Mouse (Mus musculus) forebrain, embryonic 13.5 days (tissue): Measurements from ENCODE around the gene Cyb561a3. TPM values are rescaled to one million over a fixed set of nuclear protein-coding genes. Genes with fewer than 3 reads are reported as not detected.
"Not testable (repeated sequence)": the region's sequence is repeated elsewhere in the genome, so short reads cannot be mapped to it uniquely, and the experiment has no call there.

ENCODE experiments used
- ATAC-seq: fragments of 200-750 bp; cut with Nextera tagmentation; 2 replicates; pipeline ENCODE4 v1.8.0; 2017
- H3K27ac ChIP-seq: fragments of 300-500 bp; sonication (generic); 2 replicates; pipeline ENCODE4 v1.5.1; 2015; ENCODE audit warnings: inconsistent platforms, mild to moderate bottlenecking, moderate library complexity
- H3K27me3 ChIP-seq: fragments of 300-500 bp; sonication (generic); 2 replicates; pipeline ENCODE4 v1.6.1; 2015; ENCODE audit warnings: mild to moderate bottlenecking, inconsistent platforms
- H3K36me3 ChIP-seq: fragments of 300-500 bp; sonication (generic); 2 replicates; pipeline ENCODE4 v1.6.1; 2015; ENCODE audit warnings: mild to moderate bottlenecking, inconsistent platforms; ENCODE audit not compliant: poor library complexity, severe bottlenecking
- H3K4me1 ChIP-seq: fragments of 300-500 bp; sonication (generic); 2 replicates; pipeline ENCODE4 v1.6.1; 2015; ENCODE audit warnings: inconsistent platforms
- H3K4me2 ChIP-seq: fragments of 300-500 bp; sonication (generic); 2 replicates; pipeline ENCODE4 v1.6.1; 2015; ENCODE audit warnings: inconsistent platforms, mild to moderate bottlenecking, moderate library complexity
- H3K4me3 ChIP-seq: fragments of 300-500 bp; sonication (generic); 2 replicates; pipeline ENCODE4 v1.5.1; 2015; ENCODE audit warnings: mild to moderate bottlenecking, inconsistent platforms
- H3K9ac ChIP-seq: fragments of 300-500 bp; sonication (generic); 2 replicates; pipeline ENCODE4 v1.6.1; 2015; ENCODE audit warnings: mild to moderate bottlenecking, inconsistent platforms
- H3K9me3 ChIP-seq: fragments of 300-500 bp; sonication (generic); replicated peaks from 2 replicates; pipeline ENCODE4 v1.6.1; 2016; ENCODE audit warnings: inconsistent platforms
- WGBS: fragments of 180-500 bp; shearing (Covaris S2); methylation state at CpG from one replicate; pipeline ENCODE4 v1.1.7; 2015; 5-methylcytosine and 5-hydroxymethylcytosine counted together
- polyA plus RNA-seq: library from polyadenylated mRNA; unstranded; fragments of >200 nt; fragmentation: Nextera tagmentation; extraction: Ambion mirVana; gene quantifications from 2 replicates; pipeline ENCODE4 v1.2.1, GENCODE M21; 2015

Gene Cyb561a3
- 14.3 and 15.5 TPM in 2 replicates for polyA plus RNA-seq

GRCm38 (mm10) chr19:10576690-10577561, at the start of gene Cyb561a3, which contains the start of gene Tmem138:
Gene Cyb561a3 (plus strand): TSS chr19:10577172.
Gene Tmem138 (minus strand): TSS chr19:10577362.
- Histone ChIP-seq H3K27me3 (no peaks in the 10 kb centered on the region), H3K36me3 (peaks cover 33% of the 10 kb centered on the region), H3K4me1 (peaks cover 29% of the 10 kb centered on the region), H3K9ac (peak within 1 kb of the TSS; percentile 80), H3K9me3 (no peaks in the 10 kb centered on the region), H3K4me2 (peak within 1 kb of the TSS; percentile 82), H3K27ac (peak within 1 kb of the TSS; percentile 87), H3K4me3 (peak within 1 kb of the TSS; percentile 64)
- ATAC-seq = peak; percentile 97
- under 1% methylated on average over 44 of the region's 44 CpGs for WGBS

- Histone ChIP-seq H3K4me1 (peaks cover 21% of the 10 kb centered on the region), H3K27me3 (no peaks in the 10 kb centered on the region), H3K9me3 (no peaks in the 10 kb centered on the region), H3K36me3 (peaks cover 65% of the 10 kb centered on the region), H3K4me3 (no peak overlapping the region), H3K27ac (no peak overlapping the region), H3K4me2 (no peak overlapping the region), H3K9ac (no peak overlapping the region)
- ATAC-seq = no peak
- 89% methylated on average over 1 of the region's 1 CpGs for WGBS
Observed at GRCm38 (mm10) chr19:10530082-10530481, 46.9 kb upstream of the Cyb561a3 start.

GRCm38 (mm10) chr19:10539454-10539853, 37.5 kb upstream of the Cyb561a3 start:
- H3K4me2 ChIP-seq = no peak overlapping the region
- no peaks in the 10 kb centered on the region for H3K27me3 ChIP-seq
- no peak for ATAC-seq
- H3K9me3 ChIP-seq = no peaks in the 10 kb centered on the region
- whole genome bisulfite sequencing = 97% methylated on average over 5 of the region's 5 CpGs
- peaks cover 89% of the 10 kb centered on the region for H3K36me3 ChIP-seq
- no peak overlapping the region for H3K27ac ChIP-seq
- no peaks in the 10 kb centered on the region for H3K4me1 ChIP-seq
- no peak overlapping the region for H3K9ac ChIP-seq
- H3K4me3 ChIP-seq = no peak overlapping the region

GRCm38 (mm10) chr19:10555624-10556510, 21.1 kb upstream of the Cyb561a3 start, which contains the start of gene Tmem216:
Gene Tmem216 (minus strand): TSS chr19:10556238.
- whole genome bisulfite sequencing = under 1% methylated on average over 43 of the region's 43 CpGs
- Histone ChIP-seq H3K9ac (peak within 1 kb of the TSS; percentile 70), H3K36me3 (peaks cover 25% of the 10 kb centered on the region), H3K4me2 (peak within 1 kb of the TSS; percentile 83), H3K4me3 (peak within 1 kb of the TSS; percentile 63), H3K9me3 (no peaks in the 10 kb centered on the region), H3K27me3 (no peaks in the 10 kb centered on the region), H3K4me1 (peaks cover 19% of the 10 kb centered on the region), H3K27ac (peak within 1 kb of the TSS; percentile 62)
- ATAC-seq = peak; percentile 99

- ATAC-seq = no peak
- Histone ChIP-seq H3K4me2 (no peak overlapping the region), H3K4me1 (peaks cover 19% of the 10 kb centered on the region), H3K9me3 (no peaks in the 10 kb centered on the region), H3K27me3 (no peaks in the 10 kb centered on the region), H3K9ac (no peak overlapping the region), H3K27ac (no peak overlapping the region), H3K4me3 (no peak overlapping the region), H3K36me3 (peaks cover 13% of the 10 kb centered on the region)
- 71% methylated on average over 2 of the region's 2 CpGs for WGBS
Observed at GRCm38 (mm10) chr19:10557001-10557400, 20.0 kb upstream of the Cyb561a3 start.

GRCm38 (mm10) chr19:10557430-10557829, 19.5 kb upstream of the Cyb561a3 start:
- Histone ChIP-seq H3K27me3 (no peaks in the 10 kb centered on the region), H3K27ac (no peak overlapping the region), H3K4me3 (no peak overlapping the region), H3K9me3 (no peaks in the 10 kb centered on the region), H3K4me1 (peaks cover 19% of the 10 kb centered on the region), H3K9ac (no peak overlapping the region), H3K4me2 (no peak overlapping the region), H3K36me3 (peaks cover 9% of the 10 kb centered on the region)
- ATAC-seq = no peak
- WGBS = 67% methylated on average over 2 of the region's 2 CpGs

GRCm38 (mm10) chr19:10557837-10558375, 19.1 kb upstream of the Cyb561a3 start:
- WGBS = 77% methylated on average over 4 of the region's 4 CpGs
- H3K27me3 ChIP-seq, H3K9ac ChIP-seq, H3K9me3 ChIP-seq, H3K4me3 ChIP-seq, H3K36me3 ChIP-seq, ATAC-seq, H3K4me2 ChIP-seq, H3K27ac ChIP-seq: not testable (repeated sequence)
- peaks cover 19% of the 10 kb centered on the region for H3K4me1 ChIP-seq

GRCm38 (mm10) chr19:10560108-10560507, 16.9 kb upstream of the Cyb561a3 start:
- no peak overlapping the region for H3K4me3 ChIP-seq
- ATAC-seq = no peak
- H3K27ac ChIP-seq = no peak overlapping the region
- no peak overlapping the region for H3K9ac ChIP-seq
- whole genome bisulfite sequencing = 39% methylated on average over 5 of the region's 5 CpGs
- H3K27me3 ChIP-seq = no peaks in the 10 kb centered on the region
- no peaks in the 10 kb centered on the region for H3K9me3 ChIP-seq
- H3K36me3 ChIP-seq = no peaks in the 10 kb centered on the region
- peaks cover 9% of the 10 kb centered on the region for H3K4me1 ChIP-seq
- H3K4me2 ChIP-seq = no peak overlapping the region

GRCm38 (mm10) chr19:10561558-10562314, 15.2 kb upstream of the Cyb561a3 start:
- Histone ChIP-seq H3K9me3 (no peaks in the 10 kb centered on the region), H3K4me2 (no peak overlapping the region), H3K27ac (no peak overlapping the region), H3K9ac (no peak overlapping the region), H3K4me3 (no peak overlapping the region), H3K27me3 (no peaks in the 10 kb centered on the region), H3K36me3 (no peaks in the 10 kb centered on the region), H3K4me1 (no peaks in the 10 kb centered on the region)
- WGBS = 76% methylated on average over 6 of the region's 6 CpGs
- no peak for ATAC-seq

GRCm38 (mm10) chr19:10562351-10562750, 14.6 kb upstream of the Cyb561a3 start:
- H3K4me3 ChIP-seq = no peak overlapping the region
- no peak overlapping the region for H3K27ac ChIP-seq
- ATAC-seq = no peak
- no peaks in the 10 kb centered on the region for H3K36me3 ChIP-seq
- WGBS = 60% methylated on average over 5 of the region's 5 CpGs
- H3K27me3 ChIP-seq = no peaks in the 10 kb centered on the region
- H3K4me1 ChIP-seq = no peaks in the 10 kb centered on the region
- H3K9ac ChIP-seq = no peak overlapping the region
- H3K9me3 ChIP-seq = no peaks in the 10 kb centered on the region
- no peak overlapping the region for H3K4me2 ChIP-seq

- H3K27ac ChIP-seq = no peak overlapping the region
- no peaks in the 10 kb centered on the region for H3K4me1 ChIP-seq
- H3K9ac ChIP-seq = no peak overlapping the region
- no peak for ATAC-seq
- no peaks in the 10 kb centered on the region for H3K9me3 ChIP-seq
- peaks cover 6% of the 10 kb centered on the region; the same call in 1 of the 2 replicates for H3K36me3 ChIP-seq
- WGBS = 83% methylated on average over 6 of the region's 6 CpGs
- no peak overlapping the region for H3K4me3 ChIP-seq
- H3K27me3 ChIP-seq = no peaks in the 10 kb centered on the region
- no peak overlapping the region for H3K4me2 ChIP-seq
Observed at GRCm38 (mm10) chr19:10564278-10564677, 12.7 kb upstream of the Cyb561a3 start.
